Mouse (Mus musculus) brain, embryonic 18.5 days (tissue): ENCODE results near the gene Carns1.
"Not testable (repeated sequence)": the region's sequence is repeated elsewhere in the genome, so short reads cannot be mapped to it uniquely, and the experiment has no call there.

Source experiments
- DNase-seq: peaks from one replicate; pipeline ENCODE4 v3.0.0-alpha.2; 2012; ENCODE audit warnings: low read depth, low spot score

Gene Carns1

GRCm38 (mm10) chr19:4150567-4151487 lies 24.5 kb downstream of the Carns1 start:
- no peak for DNase-seq

GRCm38 (mm10) chr19:4149764-4150461 lies 25.4 kb downstream of the Carns1 start:
- DNase-seq: no peak

- no peak for DNase-seq
These were observed 26.0 kb downstream of the Carns1 start for GRCm38 (mm10) chr19:4149283-4149682.

GRCm38 (mm10) chr19:4148819-4149218 lies 26.5 kb downstream of the Carns1 start:
- no peak for DNase-seq

GRCm38 (mm10) chr19:4148491-4148806 lies 26.8 kb downstream of the Carns1 start, which contains the start of gene Coro1b:
Gene Coro1b (plus strand): TSS chr19:4148619.
- DNase-seq: peak; percentile 68

GRCm38 (mm10) chr19:4147782-4148490 lies 27.3 kb downstream of the Carns1 start:
- DNase-seq: no peak

- DNase-seq: no peak
These were observed 28.3 kb downstream of the Carns1 start for GRCm38 (mm10) chr19:4147022-4147405.

GRCm38 (mm10) chr19:4146366-4147021 lies 28.8 kb downstream of the Carns1 start:
- no peak for DNase-seq

GRCm38 (mm10) chr19:4145936-4146335 lies 29.3 kb downstream of the Carns1 start:
- DNase-seq: no peak

GRCm38 (mm10) chr19:4144550-4145498 lies 30.5 kb downstream of the Carns1 start:
- DNase-seq: no peak

- DNase-seq: no peak
These were observed 31.5 kb downstream of the Carns1 start, which contains the start of gene Cabp4 for GRCm38 (mm10) chr19:4143759-4144268. Gene Cabp4 (minus strand): TSS chr19:4144033.

GRCm38 (mm10) chr19:4142416-4143173 lies 32.7 kb downstream of the Carns1 start:
- no peak for DNase-seq

GRCm38 (mm10) chr19:4140147-4140546 lies 35.1 kb downstream of the Carns1 start:
- DNase-seq: no peak

GRCm38 (mm10) chr19:4139446-4139845 lies 35.8 kb downstream of the Carns1 start, which contains the start of gene Gpr152:
Gene Gpr152 (plus strand): TSS chr19:4139787.
- no peak for DNase-seq

- DNase-seq: no peak
These were observed 37.4 kb downstream of the Carns1 start for GRCm38 (mm10) chr19:4137913-4138312.

- DNase-seq: no peak
These were observed 38.8 kb downstream of the Carns1 start for GRCm38 (mm10) chr19:4136463-4136862.

GRCm38 (mm10) chr19:4135963-4136345 lies 39.3 kb downstream of the Carns1 start:
- DNase-seq: not testable (repeated sequence)

- DNase-seq: not testable (repeated sequence)
These were observed 39.9 kb downstream of the Carns1 start for GRCm38 (mm10) chr19:4135229-4135962.

- no peak for DNase-seq
These were observed 40.9 kb downstream of the Carns1 start for GRCm38 (mm10) chr19:4134354-4134753.
